Mouse (Mus musculus): Measurements from ENCODE around the gene Gm14305. TPM values are rescaled to one million over a fixed set of nuclear protein-coding genes. Genes with fewer than 3 reads are reported as not detected.
"Not testable (repeated sequence)": the region's sequence is repeated elsewhere in the genome, so short reads cannot be mapped to it uniquely, and the experiment has no call there.

Gene Gm14305
- 10 to 100 TPM in 1 of 2 experiments, 1 to 10 TPM in 1; 9.2 to 11.4 TPM for total RNA-seq (2021)
- long read RNA-seq, experiment 1, partial matches to known transcripts, result 0 of 6 reads
- long read RNA-seq, experiment 1, other reads (novel, unspliced or antisense), result 2 of 6 reads
- long read RNA-seq, experiment 2, transcript Gm14305-201 (4 exons, 1,167 nt), result major isoform, 7 of 8 reads
- long read RNA-seq, experiment 2, partial matches to known transcripts, result 0 of 8 reads
- long read RNA-seq, experiment 2, other reads (novel, unspliced or antisense), result 0 of 8 reads

DNA sequence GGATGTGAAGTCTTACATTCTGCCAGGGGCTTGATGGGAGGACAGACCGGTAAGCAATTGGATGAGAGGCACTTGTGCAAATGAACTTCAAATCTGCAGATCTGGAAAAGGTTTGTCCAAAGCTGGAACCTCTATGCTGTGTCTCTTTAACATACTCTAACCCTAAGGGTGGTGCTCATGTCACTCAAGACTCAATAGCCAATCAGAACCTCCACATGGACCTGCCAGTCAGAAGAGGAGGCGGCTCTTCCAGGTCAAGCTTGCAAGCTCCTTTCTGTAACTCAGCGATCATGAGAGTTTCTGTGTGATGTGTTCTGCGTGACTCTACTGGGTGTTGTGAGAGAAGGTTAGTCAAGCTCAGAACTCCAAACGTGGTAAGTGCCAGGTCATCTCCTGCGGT, at the start of gene Gm14305:
Gm14305 (plus strand) TSS at position 278 of the 400 bp plus-strand sequence.
- DNase-seq, result not testable (repeated sequence)

DNA sequence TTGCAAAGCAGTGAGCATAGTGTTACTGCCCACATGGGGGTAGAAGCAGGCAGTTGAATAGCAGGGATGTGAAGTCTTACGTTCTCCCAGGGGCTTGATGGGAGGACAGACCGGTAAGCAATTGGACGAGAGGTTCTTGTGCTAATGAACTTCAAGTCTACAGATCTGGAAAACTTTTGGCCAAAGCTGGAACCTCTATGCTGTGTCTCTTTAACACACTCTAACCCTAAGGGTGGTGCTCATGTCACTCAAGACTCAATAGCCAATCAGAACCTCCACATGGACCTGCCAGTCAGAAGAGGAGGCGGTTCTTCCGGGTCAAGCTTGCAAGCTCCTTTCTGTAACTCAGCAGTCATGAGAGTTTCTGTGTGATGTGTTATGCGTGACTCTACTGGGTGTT, 37.9 kb upstream of the Gm14305 start, which contains the start of gene Zfp973:
Zfp973 (plus strand) TSS at position 301 of the 400 bp plus-strand sequence.
- DNase-seq, result not testable (repeated sequence)

Other genes with a start within 250 kb of the Gm14305 start
- not detected for gene Gm14434, start 221.5 kb upstream of the Gm14305 start, total RNA-seq (2021)
- not detected for gene Zfp967, start 187.3 kb upstream of the Gm14305 start, total RNA-seq (2021)
- 1 to 10 TPM; 1.7 to 3.2 TPM for gene Gm14308, start 72.0 kb upstream of the Gm14305 start, total RNA-seq (2021)
- 10 to 100 TPM in 1 of 2 experiments, 1 to 10 TPM in 1; 8.6 to 12.0 TPM for gene Zfp973, start 37.8 kb upstream of the Gm14305 start, total RNA-seq (2021)
- 10 to 100 TPM in 1 of 2 experiments, 1 to 10 TPM in 1; 7.4 to 15.9 TPM for gene Gm14295, start 90.3 kb downstream of the Gm14305 start, total RNA-seq (2021)
- not detected for gene Gm14408, start 122.8 kb downstream of the Gm14305 start, total RNA-seq (2021)
- 1 to 10 TPM; 4.9 to 9.3 TPM for gene Gm14296, start 219.5 kb downstream of the Gm14305 start, total RNA-seq (2021)